Mouse (Mus musculus): ENCODE results near the gene Tbc1d8.

DNA sequence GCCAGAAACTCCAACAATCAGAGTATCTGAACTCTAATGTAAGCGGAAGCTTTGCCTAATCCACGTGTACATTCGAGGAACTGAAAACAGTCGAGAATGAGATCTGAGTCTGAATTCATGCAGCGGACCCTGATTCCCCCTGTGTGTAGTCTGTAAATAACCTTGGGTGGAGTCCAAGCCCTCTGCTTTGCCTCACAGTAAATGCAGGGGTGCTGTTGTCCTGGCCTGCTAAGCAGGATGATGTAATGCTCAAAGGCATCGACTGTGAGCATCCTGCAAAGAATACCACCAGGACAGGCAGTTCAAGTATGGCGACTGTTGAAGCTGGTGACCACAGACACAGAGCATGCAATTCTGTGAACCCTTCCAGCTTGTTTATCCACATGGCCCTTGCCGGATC is 34.8 kb downstream of the Tbc1d8 start:
- TF ChIP-seq POLR2A (IDR thresholded peaks at IDR 0.05; ENCODE audit: low read depth, low read length) (no peak), CTCF (conservative IDR thresholded peaks at IDR 0.05; ENCODE audit: insufficient read depth, insufficient read length, low read depth, low read length) (no peak)

All from kidney, adult 2 months (tissue).